Mouse (Mus musculus): ENCODE results near the gene Dctn2.
"Not testable (repeated sequence)": the region's sequence is repeated elsewhere in the genome, so short reads cannot be mapped to it uniquely, and the experiment has no call there.

Gene Dctn2

GRCm38 (mm10) chr10:127312858-127313257 is 46.7 kb downstream of the Dctn2 start:
- DNase-seq (ENCODE audit: low read depth, low spot score): no peak

- DNase-seq (ENCODE audit: low read depth, low spot score): not testable (repeated sequence)
Measured at GRCm38 (mm10) chr10:127313516-127313915, 47.3 kb downstream of the Dctn2 start.

GRCm38 (mm10) chr10:127314950-127315349 is 48.8 kb downstream of the Dctn2 start:
- not testable (repeated sequence) for DNase-seq (ENCODE audit: low read depth, low spot score)

GRCm38 (mm10) chr10:127317277-127317676 is 51.1 kb downstream of the Dctn2 start:
- DNase-seq (ENCODE audit: low read depth, low spot score): no peak

GRCm38 (mm10) chr10:127318009-127318408 is 51.8 kb downstream of the Dctn2 start:
- no peak for DNase-seq (ENCODE audit: low read depth, low spot score)

- DNase-seq (ENCODE audit: low read depth, low spot score): no peak
Measured at GRCm38 (mm10) chr10:127319969-127320368, 53.8 kb downstream of the Dctn2 start.

GRCm38 (mm10) chr10:127321621-127322020 is 55.5 kb downstream of the Dctn2 start, which contains the start of gene Arhgap9:
Arhgap9 (plus strand) TSS chr10:127321964.
- DNase-seq (ENCODE audit: low read depth, low spot score): no peak

- no peak for DNase-seq (ENCODE audit: low read depth, low spot score)
Measured at GRCm38 (mm10) chr10:127322178-127322577, 56.0 kb downstream of the Dctn2 start.

GRCm38 (mm10) chr10:127322669-127323068 is 56.5 kb downstream of the Dctn2 start:
- no peak for DNase-seq (ENCODE audit: low read depth, low spot score)

- no peak for DNase-seq (ENCODE audit: low read depth, low spot score)
Measured at GRCm38 (mm10) chr10:127323131-127323855, 57.1 kb downstream of the Dctn2 start.

GRCm38 (mm10) chr10:127324495-127324894 is 58.3 kb downstream of the Dctn2 start:
- no peak for DNase-seq (ENCODE audit: low read depth, low spot score)

GRCm38 (mm10) chr10:127325454-127326016 is 59.4 kb downstream of the Dctn2 start:
- DNase-seq (ENCODE audit: low read depth, low spot score): no peak

- no peak for DNase-seq (ENCODE audit: low read depth, low spot score)
Measured at GRCm38 (mm10) chr10:127326017-127326801, 60.0 kb downstream of the Dctn2 start.

- no peak for DNase-seq (ENCODE audit: low read depth, low spot score)
Measured at GRCm38 (mm10) chr10:127326828-127327227, 60.7 kb downstream of the Dctn2 start.

GRCm38 (mm10) chr10:127327461-127328145 is 61.4 kb downstream of the Dctn2 start:
- DNase-seq (ENCODE audit: low read depth, low spot score): no peak

GRCm38 (mm10) chr10:127330212-127330611 is 64.0 kb downstream of the Dctn2 start:
- DNase-seq (ENCODE audit: low read depth, low spot score): no peak
